Mouse (Mus musculus) forebrain, embryonic 16.5 days (tissue): ENCODE data around the gene Art3. TPM values are rescaled to one million over a fixed set of nuclear protein-coding genes. Genes with fewer than 3 reads are reported as not detected.
A peak's percentile ranks its signal among the peaks of the same experiment; 100 is the strongest.

Experiments
- ATAC-seq: fragments of 200-750 bp; cut with Nextera tagmentation; 2 replicates; pipeline ENCODE4 v1.8.0; 2017; ENCODE audit warnings: mild to moderate bottlenecking, moderate library complexity
- H3K27ac ChIP-seq: fragments of 300-500 bp; sonication (generic); 2 replicates; pipeline ENCODE4 v1.5.1; 2014; ENCODE audit warnings: low read length, control low read depth
- H3K27me3 ChIP-seq: fragments of 300-500 bp; sonication (generic); replicated peaks from 2 replicates; pipeline ENCODE4 v1.6.1; 2014; ENCODE audit warnings: low read length; ENCODE audit not compliant: control insufficient read depth, insufficient read depth
- H3K36me3 ChIP-seq: fragments of 300-500 bp; sonication (generic); 2 replicates; pipeline ENCODE4 v1.6.1; 2014; ENCODE audit not compliant: control insufficient read depth, insufficient read depth
- H3K4me1 ChIP-seq: fragments of 300-500 bp; sonication (generic); replicated peaks from 2 replicates; pipeline ENCODE4 v1.6.1; 2014; ENCODE audit warnings: low read length; ENCODE audit not compliant: control insufficient read depth, insufficient read depth
- H3K4me2 ChIP-seq: fragments of 300-500 bp; sonication (generic); 2 replicates; pipeline ENCODE4 v1.6.1; 2014; ENCODE audit warnings: mild to moderate bottlenecking, low read length, control low read depth
- H3K4me3 ChIP-seq: fragments of 300-500 bp; sonication (generic); replicated peaks from 2 replicates; pipeline ENCODE4 v1.5.1; 2014; ENCODE audit warnings: mild to moderate bottlenecking, low read length, control low read depth
- H3K9ac ChIP-seq: fragments of 300-500 bp; sonication (generic); replicated peaks from 2 replicates; pipeline ENCODE4 v1.6.1; 2014; ENCODE audit warnings: low read depth, low read length, control low read depth
- H3K9me3 ChIP-seq: fragments of 300-500 bp; sonication (generic); 2 replicates; pipeline ENCODE4 v1.6.1; 2016; ENCODE audit warnings: low read length; ENCODE audit not compliant: control insufficient read depth
- WGBS: fragments of 180-500 bp; shearing (Covaris S2); extraction: QIAGEN DNeasy Blood & Tissue Kit; methylation state at CpG from one replicate; pipeline ENCODE4 v1.1.7; 2014; 5-methylcytosine and 5-hydroxymethylcytosine counted together
- polyA plus RNA-seq: library from polyadenylated mRNA; unstranded; fragments of >200 nt; fragmentation: Nextera tagmentation; extraction: Ambion mirVana; gene quantifications from 2 replicates; pipeline ENCODE4 v1.2.1, GENCODE M21; 2015

Art3 gene
- 3.5 and 5.4 TPM in 2 replicates for polyA plus RNA-seq

DNA sequence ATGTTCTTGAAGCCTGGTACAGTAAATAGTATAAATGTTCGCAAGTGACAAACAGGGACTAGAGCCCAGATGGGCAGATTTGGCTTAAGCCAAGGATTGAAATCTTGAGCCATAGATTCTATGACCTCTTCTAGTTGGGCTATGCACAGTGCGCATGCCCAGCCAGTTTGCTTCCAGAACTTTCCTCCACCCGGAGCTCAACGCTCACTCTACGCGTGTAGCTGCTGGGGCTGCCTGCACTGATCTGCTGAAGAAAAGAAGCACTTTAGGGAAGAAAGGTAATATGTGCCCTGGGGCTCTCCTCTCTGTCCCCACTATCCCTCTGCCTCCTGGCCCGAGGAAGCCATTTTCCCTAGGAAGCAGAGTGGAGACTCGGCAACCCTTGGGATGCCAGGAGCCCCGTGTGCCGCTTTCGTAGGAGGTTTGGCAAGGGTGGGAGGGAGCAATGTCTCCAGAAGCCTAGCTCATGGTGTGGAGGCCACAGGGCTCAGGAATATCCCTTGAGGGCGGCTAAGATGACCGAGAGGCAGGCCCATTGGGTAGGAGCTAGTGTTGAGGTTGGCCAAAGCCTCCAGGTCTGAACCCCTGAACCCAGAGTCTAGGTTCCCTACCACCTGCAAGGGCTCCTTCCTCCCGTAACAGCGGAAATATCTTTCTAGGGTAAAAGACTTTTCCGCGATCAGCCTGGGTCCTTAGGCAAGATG is at the start of gene Art3:
Art3 (plus strand) TSS at position 193 of the 704 bp plus-strand sequence.
- Histone ChIP-seq H3K4me1 (peaks cover 8% of the 10 kb centered on the region; the same call in 1 of the 2 replicates), H3K27me3 (no peaks in the 10 kb centered on the region), H3K4me3 (no peak within 1 kb of the TSS), H3K36me3 (no peaks in the 10 kb centered on the region), H3K4me2 (peak within 1 kb of the TSS; percentile 11), H3K9me3 (no peaks in the 10 kb centered on the region), H3K9ac (no peak within 1 kb of the TSS), H3K27ac (no peak within 1 kb of the TSS)
- WGBS, result 93% methylated on average over 17 of the region's 17 CpGs
- no peak for ATAC-seq

DNA sequence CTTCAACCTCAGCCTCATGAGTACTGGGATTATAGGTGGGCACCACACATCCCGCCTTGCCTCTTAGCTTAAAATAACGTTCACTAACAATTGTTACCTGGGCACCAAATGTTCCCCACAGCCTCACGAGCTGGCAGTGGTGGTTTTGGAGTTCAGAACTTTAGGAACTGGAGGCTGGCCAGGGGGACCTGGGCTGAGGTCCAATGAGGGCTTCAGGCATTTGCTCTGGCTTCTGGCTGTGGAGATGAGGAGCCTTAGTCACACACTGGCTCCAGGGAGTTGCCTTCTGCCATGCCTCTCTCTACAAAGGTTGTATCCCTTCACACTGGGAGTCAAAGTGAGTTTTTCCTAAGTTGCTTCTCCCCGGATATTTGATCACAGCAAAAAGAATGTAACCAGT is 49.1 kb upstream of the Art3 start:
- Histone ChIP-seq H3K4me3 (no peak overlapping the region), H3K36me3 (peaks cover 10% of the 10 kb centered on the region), H3K4me1 (peaks cover 3% of the 10 kb centered on the region), H3K27me3 (no peaks in the 10 kb centered on the region), H3K9ac (no peak overlapping the region), H3K4me2 (no peak overlapping the region), H3K27ac (no peak overlapping the region), H3K9me3 (no peaks in the 10 kb centered on the region)
- WGBS, result 69% methylated on average over 4 of the region's 4 CpGs
- ATAC-seq, result no peak

- H3K27ac ChIP-seq, result no peak overlapping the region
- H3K27me3 ChIP-seq, result no peaks in the 10 kb centered on the region
- no peak for ATAC-seq
- no peak overlapping the region for H3K4me2 ChIP-seq
- WGBS, result 79% methylated on average over 3 of the region's 3 CpGs
- H3K9ac ChIP-seq, result no peak overlapping the region
- H3K9me3 ChIP-seq, result no peaks in the 10 kb centered on the region
- H3K4me3 ChIP-seq, result no peak overlapping the region
- peaks cover 3% of the 10 kb centered on the region; the same call in 1 of the 2 replicates for H3K4me1 ChIP-seq
- H3K36me3 ChIP-seq, result peaks cover 10% of the 10 kb centered on the region
Measured at GRCm38 (mm10) chr5:92283107-92283506, 48.5 kb upstream of the Art3 start.

DNA sequence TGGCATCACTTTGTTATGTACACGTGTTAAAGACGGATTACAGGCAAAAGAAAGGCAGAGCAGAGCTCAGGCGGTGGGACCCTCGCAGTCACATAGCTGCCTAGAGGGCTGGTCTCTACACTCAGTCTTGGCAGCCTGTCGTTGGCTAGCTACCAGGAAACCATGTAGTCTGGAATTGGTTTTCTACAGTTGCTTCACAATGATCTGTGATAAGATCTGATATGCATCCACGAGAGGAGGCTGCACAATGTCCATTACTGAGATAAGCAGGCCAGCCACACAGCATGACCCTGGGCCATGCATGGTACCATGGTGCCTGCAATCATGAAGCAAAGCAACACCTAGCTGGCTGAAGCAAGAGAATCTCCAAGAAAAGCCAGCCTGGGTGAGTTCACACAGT is 43.8 kb upstream of the Art3 start:
- peaks cover 32% of the 10 kb centered on the region for H3K36me3 ChIP-seq
- no peaks in the 10 kb centered on the region for H3K9me3 ChIP-seq
- no peak overlapping the region for H3K4me3 ChIP-seq
- H3K27ac ChIP-seq, result no peak overlapping the region
- H3K4me2 ChIP-seq, result no peak overlapping the region
- WGBS, result 80% methylated on average over 6 of the region's 6 CpGs
- ATAC-seq, result no peak
- no peaks in the 10 kb centered on the region for H3K4me1 ChIP-seq
- no peak overlapping the region for H3K9ac ChIP-seq
- H3K27me3 ChIP-seq, result no peaks in the 10 kb centered on the region

- no peaks in the 10 kb centered on the region for H3K4me1 ChIP-seq
- H3K9ac ChIP-seq, result no peak overlapping the region
- no peak for ATAC-seq
- WGBS, result 94% methylated on average over 6 of the region's 6 CpGs
- H3K27ac ChIP-seq, result no peak overlapping the region
- H3K4me3 ChIP-seq, result no peak overlapping the region
- H3K27me3 ChIP-seq, result no peaks in the 10 kb centered on the region
- peaks cover 34% of the 10 kb centered on the region for H3K36me3 ChIP-seq
- H3K4me2 ChIP-seq, result no peak overlapping the region
- H3K9me3 ChIP-seq, result no peaks in the 10 kb centered on the region
Measured at GRCm38 (mm10) chr5:92291652-92292414, 39.8 kb upstream of the Art3 start.

- Histone ChIP-seq H3K4me3 (no peak overlapping the region), H3K36me3 (peaks cover 40% of the 10 kb centered on the region), H3K27ac (no peak overlapping the region), H3K9ac (no peak overlapping the region), H3K4me1 (no peaks in the 10 kb centered on the region), H3K27me3 (no peaks in the 10 kb centered on the region), H3K9me3 (no peaks in the 10 kb centered on the region), H3K4me2 (no peak overlapping the region)
- 95% methylated on average over 2 of the region's 2 CpGs for WGBS
- no peak for ATAC-seq
Measured at GRCm38 (mm10) chr5:92294525-92294924, 37.1 kb upstream of the Art3 start.

- no peaks in the 10 kb centered on the region for H3K4me1 ChIP-seq
- no peak for ATAC-seq
- peaks cover 36% of the 10 kb centered on the region for H3K36me3 ChIP-seq
- H3K27me3 ChIP-seq, result no peaks in the 10 kb centered on the region
- H3K4me3 ChIP-seq, result no peak overlapping the region
- H3K9ac ChIP-seq, result no peak overlapping the region
- H3K4me2 ChIP-seq, result no peak overlapping the region
- no peaks in the 10 kb centered on the region for H3K9me3 ChIP-seq
- H3K27ac ChIP-seq, result no peak overlapping the region
- WGBS, result 83% methylated on average over 13 of the region's 13 CpGs
Measured at GRCm38 (mm10) chr5:92302149-92302840, 29.3 kb upstream of the Art3 start.

DNA sequence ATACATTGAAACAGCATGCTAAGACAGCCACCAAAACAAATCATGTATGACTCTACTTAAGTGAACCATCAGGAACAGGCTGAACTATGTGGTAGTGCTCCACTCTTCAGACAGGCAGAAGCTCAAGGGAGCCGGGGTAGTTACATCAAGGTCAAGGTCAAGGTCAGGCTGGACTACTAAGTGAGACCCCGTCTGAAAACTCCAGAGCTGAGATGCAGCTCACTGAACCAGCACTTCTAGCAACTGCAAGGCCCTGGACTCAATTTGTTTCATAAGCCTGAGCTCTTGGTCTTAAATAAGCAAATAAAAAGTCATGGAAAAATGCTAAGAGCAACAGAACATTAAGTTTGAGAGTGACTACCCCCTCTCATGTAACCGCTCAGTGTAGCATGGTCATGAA is 27.3 kb upstream of the Art3 start:
- Histone ChIP-seq H3K9me3 (no peaks in the 10 kb centered on the region), H3K4me3 (no peak overlapping the region), H3K27me3 (no peaks in the 10 kb centered on the region), H3K27ac (no peak overlapping the region), H3K36me3 (peaks cover 27% of the 10 kb centered on the region), H3K4me2 (no peak overlapping the region), H3K4me1 (peaks cover 10% of the 10 kb centered on the region), H3K9ac (no peak overlapping the region)
- WGBS, result 92% methylated on average over 3 of the region's 3 CpGs
- no peak for ATAC-seq
